Mouse (Mus musculus) CH12.LX (cell line): ENCODE measurements around the gene Aup1. TPM values are rescaled to one million over a fixed set of nuclear protein-coding genes. Genes with fewer than 3 reads are reported as not detected.

Experiments
- DNase-seq: peaks from one replicate; pipeline ENCODE4 v3.0.0-alpha.2; 2013; ENCODE audit errors: extremely low read depth
- H3K27ac ChIP-seq: 2 replicates; pipeline ENCODE4 v1.5.1; 2012; ENCODE audit warnings: low read depth, mild to moderate bottlenecking, control low read depth, moderate library complexity; ENCODE audit not compliant: insufficient read depth
- H3K27me3 ChIP-seq: replicated peaks from 2 replicates; pipeline ENCODE3; 2012; ENCODE audit warnings: inconsistent platforms
- H3K36me3 ChIP-seq, 2 experiments: replicated peaks in 1 of 2; 2 replicates each; pipeline versions ENCODE3 to v1.6.1; 2012; ENCODE audit warnings: inconsistent platforms in 1 of 2, low read length in 1 of 2, mild to moderate bottlenecking in 1 of 2, mixed read lengths in 1 of 2, moderate library complexity in 1 of 2; ENCODE audit not compliant: control insufficient read depth in 1 of 2, insufficient read depth in 1 of 2
- H3K4me1 ChIP-seq, 2 experiments: 2 replicates each; pipeline ENCODE4 v1.6.1; 2012; ENCODE audit warnings: inconsistent platforms in 1 of 2, moderate library complexity in 1 of 2; ENCODE audit not compliant: insufficient read depth in 2 of 2, control insufficient read depth in 1 of 2
- H3K4me2 ChIP-seq: 2 replicates; pipeline ENCODE4 v1.6.1; 2012; ENCODE audit warnings: low read depth, mild to moderate bottlenecking, control low read depth; ENCODE audit not compliant: poor library complexity, insufficient read depth, severe bottlenecking
- H3K4me3 ChIP-seq, 3 experiments: fragments of 150-350 bp in 1 of 3; sonication (generic) in 1 of 3; replicated peaks in 1 of 3; 2 replicates each; pipeline versions ENCODE3 to v1.5.1; 2011 to 2012; ENCODE audit warnings: low read depth in 2 of 3, low read length in 2 of 3, mild to moderate bottlenecking in 2 of 3, moderate library complexity in 2 of 3, control low read depth in 1 of 3, improper control_type of control experiment in 1 of 3, inconsistent platforms in 1 of 3, mixed read lengths in 1 of 3; ENCODE audit not compliant: poor library complexity in 1 of 3
- H3K79me2 ChIP-seq: replicated peaks from 2 replicates; pipeline ENCODE4 v1.6.1; 2012; ENCODE audit warnings: mild to moderate bottlenecking, moderate library complexity; ENCODE audit not compliant: control insufficient read depth, poor library complexity, insufficient read depth, severe bottlenecking; ENCODE audit errors: extremely low read depth
- H3K9ac ChIP-seq: 2 replicates; pipeline ENCODE4 v1.6.1; 2012; ENCODE audit warnings: low read depth, mild to moderate bottlenecking, control low read depth, moderate library complexity; ENCODE audit not compliant: insufficient read depth
- H3K9me3 ChIP-seq: replicated peaks from 2 replicates; pipeline ENCODE3; 2012; ENCODE audit warnings: low read length, inconsistent platforms, mixed read lengths
- CHD1 ChIP-seq: IDR thresholded peaks from 2 replicates; pipeline ENCODE4 v1.6.1; 2012; ENCODE audit warnings: low read depth, low read length, improper control_type of control experiment, inconsistent platforms
- CTCF ChIP-seq, 2 experiments: IDR thresholded peaks in 1 of 2; conservative IDR thresholded peaks in 1 of 2; 2 replicates each; pipeline ENCODE4 v1.5.1; 2011 to 2012; ENCODE audit warnings: low read depth in 2 of 2, low read length in 2 of 2, improper control_type of control experiment in 1 of 2, inconsistent platforms in 1 of 2, mild to moderate bottlenecking in 1 of 2, moderate library complexity in 1 of 2
- E2F4 ChIP-seq: IDR thresholded peaks from 2 replicates; pipeline ENCODE4 v1.6.1; 2011; ENCODE audit warnings: low read depth, low read length, improper control_type of control experiment; ENCODE audit not compliant: insufficient replicate concordance
- ELF1 ChIP-seq: IDR thresholded peaks from 2 replicates; pipeline ENCODE4 v1.6.1; 2014; ENCODE audit warnings: low read depth, mild to moderate bottlenecking, inconsistent platforms, low read length, improper control_type of control experiment
- ETS1 ChIP-seq: conservative IDR thresholded peaks from 2 replicates; pipeline ENCODE4 v1.6.1; 2012; ENCODE audit warnings: low read depth, mild to moderate bottlenecking, inconsistent platforms, low read length, improper control_type of control experiment, moderate library complexity
- GABPA ChIP-seq: IDR thresholded peaks from 2 replicates; pipeline ENCODE4 v1.6.1; 2012; ENCODE audit warnings: low read depth, low read length, improper control_type of control experiment, inconsistent platforms; ENCODE audit not compliant: insufficient replicate concordance
- HCFC1 ChIP-seq: IDR thresholded peaks from 2 replicates; pipeline ENCODE4 v1.6.1; 2012; ENCODE audit warnings: low read depth, mild to moderate bottlenecking, inconsistent platforms, low read length, improper control_type of control experiment
- JUN ChIP-seq: IDR thresholded peaks from 2 replicates; pipeline ENCODE4 v1.6.1; 2011; ENCODE audit warnings: low read depth, mild to moderate bottlenecking, low read length, improper control_type of control experiment, moderate library complexity; ENCODE audit not compliant: insufficient read depth
- JUND ChIP-seq: conservative IDR thresholded peaks from 2 replicates; pipeline ENCODE4 v1.6.1; 2011; ENCODE audit warnings: low read depth, low read length, improper control_type of control experiment
- MAX ChIP-seq: IDR thresholded peaks from 2 replicates; pipeline ENCODE4 v1.6.1; 2011; ENCODE audit warnings: low read length, improper control_type of control experiment
- MAZ ChIP-seq: IDR thresholded peaks from 2 replicates; pipeline ENCODE4 v1.6.1; 2012; ENCODE audit warnings: low read depth, mild to moderate bottlenecking, inconsistent platforms, low read length, improper control_type of control experiment, moderate library complexity
- MXI1 ChIP-seq: IDR thresholded peaks from 2 replicates; pipeline ENCODE4 v1.6.1; 2011; ENCODE audit warnings: mild to moderate bottlenecking, low read depth, low read length, improper control_type of control experiment
- MYC ChIP-seq: IDR thresholded peaks from 2 replicates; pipeline ENCODE4 v1.6.1; 2011; ENCODE audit warnings: low read depth, mild to moderate bottlenecking, improper control_type of control experiment, low read length
- NELFE ChIP-seq: IDR thresholded peaks from 2 replicates; pipeline ENCODE4 v1.6.1; 2011; ENCODE audit warnings: low read depth, low read length, improper control_type of control experiment
- POLR2A ChIP-seq: IDR thresholded peaks from 2 replicates; pipeline ENCODE4 v1.6.1; 2011; ENCODE audit warnings: low read depth, mild to moderate bottlenecking, improper control_type of control experiment, low read length
- POLR2AphosphoS2 ChIP-seq: IDR thresholded peaks from 2 replicates; pipeline ENCODE4 v1.6.1; 2011; ENCODE audit warnings: low read depth, low read length, improper control_type of control experiment
- RAD21 ChIP-seq: IDR thresholded peaks from 2 replicates; pipeline ENCODE4 v1.6.1; 2011; ENCODE audit warnings: low read depth, mild to moderate bottlenecking, low read length, improper control_type of control experiment, moderate library complexity
- SIN3A ChIP-seq: IDR thresholded peaks from 2 replicates; pipeline ENCODE4 v1.6.1; 2012; ENCODE audit warnings: low read length, improper control_type of control experiment, inconsistent platforms
- SMC3 ChIP-seq: IDR thresholded peaks from 2 replicates; pipeline ENCODE4 v1.6.1; 2011; ENCODE audit warnings: low read depth, low read length, improper control_type of control experiment
- TBP ChIP-seq: conservative IDR thresholded peaks from 2 replicates; pipeline ENCODE4 v1.6.1; 2011; ENCODE audit warnings: low read depth, low read length, improper control_type of control experiment
- UBTF ChIP-seq: IDR thresholded peaks from 2 replicates; pipeline ENCODE4 v1.6.1; 2012; ENCODE audit warnings: low read depth, mild to moderate bottlenecking, inconsistent platforms, low read length, improper control_type of control experiment, moderate library complexity
- ZC3H11A ChIP-seq: IDR thresholded peaks from 2 replicates; pipeline ENCODE4 v1.6.1; 2012; ENCODE audit warnings: low read depth, mild to moderate bottlenecking, inconsistent platforms, low read length, improper control_type of control experiment
- ZMIZ1 ChIP-seq: IDR thresholded peaks from 2 replicates; pipeline ENCODE4 v1.6.1; 2012; ENCODE audit warnings: low read depth, mild to moderate bottlenecking, inconsistent platforms, low read length, improper control_type of control experiment
- ZNF384 ChIP-seq: IDR thresholded peaks from 2 replicates; pipeline ENCODE4 v1.6.1; 2012; ENCODE audit warnings: low read depth, low read length, improper control_type of control experiment, inconsistent platforms
- dilution Hi-C: fragments of 300-500 bp; cut with MboI; formaldehyde crosslinking; loops from 2 replicates; pipeline ENCODE4 v1.14.3; 2020; ENCODE audit warnings: low sequenced_read_pairs; ENCODE audit not compliant: extremely low pct_unique_long_range_greater_than_20kb, extremely low pct_ligation_motif_present
- in situ Hi-C: fragments of 300-500 bp; cut with MboI; formaldehyde crosslinking; loops from 3 replicates; pipeline ENCODE4 v1.14.3; 2019; ENCODE audit warnings: low sequenced_read_pairs, low pct_ligation_motif_present, low pct_unique_long_range_greater_than_20kb, mixed read lengths
- polyA plus RNA-seq: library from polyadenylated mRNA; unstranded; fragments of >175 nt; gene quantifications from 2 replicates; pipeline ENCODE4 v1.2.1, GENCODE M21; 2012; ENCODE audit warnings: low read depth; ENCODE audit not compliant: insufficient read length
- total RNA-seq, 2 experiments: library from RNA; depleted of rRNA; stranded (reverse); fragments of 300-350 nt in 1 of 2; fragments of >200 nt in 1 of 2; gene quantifications; 2 replicates each; pipeline ENCODE4 v1.2.3; 2012 to 2014

The Aup1 gene
- total and polyA plus RNA-seq, 3 experiments = 119 to 324 (median 240) TPM

GRCm38 (mm10) chr6:83101688-83102556, 47.6 kb downstream of the Aup1 start:
- Histone ChIP-seq H3K27me3 (peaks cover 9% of the 10 kb centered on the region), H3K27ac (peak overlapping the region; percentile 71), H3K4me3 (peak overlapping the region; percentile 60 to 99 (median 87)), H3K4me2 (peak overlapping the region; percentile 68), H3K9ac (peak overlapping the region; percentile 86), H3K36me3 (peaks cover under 1 to 33% of the 10 kb centered on the region in 2 experiments), H3K9me3 (peaks cover 2% of the 10 kb centered on the region), H3K4me1 (peaks cover 9 to 24% of the 10 kb centered on the region in 2 experiments; a peak in 3 of 4 replicates), H3K79me2 (no peaks in the 10 kb centered on the region)
- DNase-seq = peak; percentile 33
- TF ChIP-seq JUND = no peak
- TF ChIP-seq TBP = no peak
- TF ChIP-seq ZC3H11A = no peak
- TF ChIP-seq MXI1 = no peak
- TF ChIP-seq HCFC1 = no peak
- TF ChIP-seq SIN3A = no peak; the same call in 1 of the 2 replicates
- no peak for TF ChIP-seq JUN
- TF ChIP-seq MAX = no peak; the same call in 1 of the 2 replicates
- TF ChIP-seq CHD1 = peak; percentile 73; the same call in 1 of the 2 replicates
- TF ChIP-seq ZNF384 = no peak
- TF ChIP-seq ETS1 = no peak
- TF ChIP-seq POLR2A = no peak
- TF ChIP-seq GABPA = no peak
- peak; percentile 89 for TF ChIP-seq UBTF
- TF ChIP-seq MYC = 0 out of 2 replicates have a peak, but pooled peaks have one; percentile 6
- no peak for TF ChIP-seq POLR2AphosphoS2
- no peak for TF ChIP-seq MAZ
- no peak; the same call in none of the 2 replicates for TF ChIP-seq RAD21
- TF ChIP-seq E2F4 = no peak
- TF ChIP-seq NELFE = no peak
- no peak for TF ChIP-seq ELF1
- TF ChIP-seq ZMIZ1 = 0 out of 2 replicates have a peak, but pooled peaks have one; percentile 17
- TF ChIP-seq SMC3 = peak; percentile 41
- TF ChIP-seq CTCF (conservative IDR thresholded peaks at IDR 0.05 in 1 of 2, IDR thresholded peaks at IDR 0.05 in 1 of 2; ENCODE audit: low read depth in 2 of 2, low read length in 2 of 2) = peak in 1 of 2 experiments; percentile 51; a peak in 2 of 4 replicates
- in situ Hi-C loops = loop anchor here (5.0 kb wide), 2 partner anchors 105 to 190 kb away; no protein-coding TSS in a partner anchor
- dilution Hi-C loops = no loop called here
